Mouse (Mus musculus): ENCODE data around the gene Nectin4. TPM values are rescaled to one million over a fixed set of nuclear protein-coding genes. Genes with fewer than 3 reads are reported as not detected.

The Nectin4 gene
- polyA plus RNA-seq, 1 experiment: 0.06 TPM

DNA sequence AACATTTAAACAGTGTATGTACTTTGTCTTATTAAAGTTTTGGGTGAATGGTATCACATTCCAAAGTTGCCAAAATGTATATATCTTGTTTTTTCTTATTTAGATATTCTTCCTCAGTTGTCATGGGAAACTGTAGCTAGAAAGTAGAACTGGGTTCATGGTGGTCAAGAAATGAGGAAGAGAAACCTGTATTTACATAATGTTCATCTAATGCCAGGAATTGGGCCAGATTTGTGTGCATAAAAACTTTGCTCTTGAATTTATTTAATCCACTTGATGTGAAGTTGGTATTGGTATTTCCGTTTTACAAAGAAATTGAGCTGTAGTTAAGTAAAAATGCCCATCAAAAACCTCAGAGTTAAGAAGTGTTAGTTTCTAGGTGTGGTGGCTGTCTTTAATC, 40.3 kb downstream of the Nectin4 start:
- TF ChIP-seq MYOG (IDR thresholded peaks at IDR 0.05; ENCODE audit: control insufficient read depth, extremely low read depth, insufficient read length): no peak
- TF ChIP-seq FOSL1 (IDR thresholded peaks at IDR 0.05; ENCODE audit: insufficient read depth, low read length, poor library complexity, severe bottlenecking): no peak
- TF ChIP-seq MAX (IDR thresholded peaks at IDR 0.05): no peak
- TF ChIP-seq MYOD1 (IDR thresholded peaks at IDR 0.05; ENCODE audit: control insufficient read depth, insufficient read length, low read depth): no peak
- TF ChIP-seq USF1 (IDR thresholded peaks at IDR 0.05; ENCODE audit: low read depth): no peak
- no peak for TF ChIP-seq CEBPB (IDR thresholded peaks at IDR 0.05; ENCODE audit: low read depth)
- TF ChIP-seq CTCF (IDR thresholded peaks at IDR 0.05; ENCODE audit: control insufficient read depth, insufficient read depth, insufficient read length): no peak
- peaks cover 40% of the 10 kb centered on the region for H3K79me2 ChIP-seq (ENCODE audit: control insufficient read depth, insufficient read depth)
- H3K27me3 ChIP-seq (ENCODE audit: control insufficient read depth, insufficient read depth, insufficient read length): peaks cover 7% of the 10 kb centered on the region
- H3K36me3 ChIP-seq (ENCODE audit: control insufficient read depth, insufficient read depth): peaks cover 1% of the 10 kb centered on the region
- no peak overlapping the region for H3ac ChIP-seq (ENCODE audit: control insufficient read depth, insufficient read length, low read depth)
- no peak overlapping the region for H3K4me3 ChIP-seq (ENCODE audit: insufficient read depth, poor library complexity, severe bottlenecking)
- H3K79me3 ChIP-seq (ENCODE audit: low read depth): peaks cover 30% of the 10 kb centered on the region

DNA sequence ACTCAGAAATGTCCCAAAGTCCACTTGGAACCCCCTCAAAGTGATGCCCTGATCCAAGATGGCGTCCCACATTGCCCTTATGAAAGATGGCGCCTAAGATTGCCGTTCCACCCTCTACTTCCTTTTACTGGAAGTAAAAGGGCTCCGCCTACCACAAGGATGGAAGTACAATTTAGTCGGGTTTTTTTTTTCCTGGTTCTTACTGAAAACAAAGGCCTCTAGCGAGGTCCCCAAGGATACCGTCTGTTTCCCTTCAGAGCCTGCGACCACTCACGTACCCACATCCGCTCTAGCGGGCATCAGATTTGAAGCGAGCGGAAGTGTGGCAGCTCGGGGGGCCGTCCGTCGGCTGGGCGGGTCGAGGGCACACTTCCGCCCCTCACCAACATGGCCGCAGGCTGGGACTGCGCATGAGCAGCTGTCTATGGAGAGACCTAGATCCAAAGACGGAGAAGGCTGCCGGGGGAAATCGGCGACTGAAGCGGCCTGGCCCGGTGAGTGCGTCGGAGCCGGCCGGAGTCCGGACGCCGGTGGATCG, 41.1 kb downstream of the Nectin4 start, which contains the start of gene Usf1:
Usf1 (plus strand) TSS at position 367 of the 538 bp plus-strand sequence.
- peak within 1 kb of the TSS; percentile 76 for H3K4me3 ChIP-seq (ENCODE audit: insufficient read depth, poor library complexity, severe bottlenecking)
- H3K36me3 ChIP-seq (ENCODE audit: control insufficient read depth, insufficient read depth): peaks cover 6% of the 10 kb centered on the region
- peaks cover 7% of the 10 kb centered on the region for H3K27me3 ChIP-seq (ENCODE audit: control insufficient read depth, insufficient read depth, insufficient read length)
- H3ac ChIP-seq (ENCODE audit: control insufficient read depth, insufficient read length, low read depth): peak within 1 kb of the TSS; percentile 74
- H3K79me3 ChIP-seq (ENCODE audit: low read depth): peaks cover 30% of the 10 kb centered on the region
- TF ChIP-seq MAX (IDR thresholded peaks at IDR 0.05) (no peak), CEBPB (IDR thresholded peaks at IDR 0.05; ENCODE audit: low read depth) (no peak), MYOD1 (IDR thresholded peaks at IDR 0.05; ENCODE audit: control insufficient read depth, insufficient read length, low read depth) (no peak), USF1 (IDR thresholded peaks at IDR 0.05; ENCODE audit: low read depth) (no peak), FOSL1 (IDR thresholded peaks at IDR 0.05; ENCODE audit: insufficient read depth, low read length, poor library complexity, severe bottlenecking) (no peak), CTCF (IDR thresholded peaks at IDR 0.05; ENCODE audit: control insufficient read depth, insufficient read depth, insufficient read length) (no peak), MYOG (IDR thresholded peaks at IDR 0.05; ENCODE audit: control insufficient read depth, extremely low read depth, insufficient read length) (no peak)
- H3K79me2 ChIP-seq (ENCODE audit: control insufficient read depth, insufficient read depth): peaks cover 42% of the 10 kb centered on the region

DNA sequence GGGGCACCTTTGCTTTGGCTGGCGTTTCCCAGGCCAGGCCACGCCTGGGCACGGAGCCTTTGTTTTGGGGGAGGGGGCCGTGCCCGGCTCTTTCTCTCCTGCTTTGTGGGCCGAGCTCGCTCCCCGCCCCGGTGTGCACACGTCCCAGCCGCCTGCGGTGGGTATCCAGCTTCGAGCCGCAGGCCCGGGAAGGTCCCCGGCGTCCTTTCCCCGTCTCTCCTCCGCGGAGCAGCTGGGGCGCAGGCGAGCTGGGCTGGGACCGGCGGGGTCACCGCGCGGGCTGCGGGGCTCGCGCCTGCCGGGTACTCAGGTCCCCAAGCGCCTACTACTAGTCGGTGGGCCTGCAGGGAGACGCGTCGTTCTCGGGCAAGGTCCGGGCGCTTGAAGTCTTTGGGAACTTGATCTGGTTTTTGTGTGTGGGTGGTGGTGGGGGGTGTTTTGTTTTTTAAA, 41.6 kb downstream of the Nectin4 start:
- Histone ChIP-seq H3K79me3 (ENCODE audit: low read depth) (peaks cover 30% of the 10 kb centered on the region), H3K79me2 (ENCODE audit: control insufficient read depth, insufficient read depth) (peaks cover 42% of the 10 kb centered on the region), H3K27me3 (ENCODE audit: control insufficient read depth, insufficient read depth, insufficient read length) (peaks cover 7% of the 10 kb centered on the region), H3K4me3 (ENCODE audit: insufficient read depth, poor library complexity, severe bottlenecking) (peak overlapping the region; percentile 76), H3ac (ENCODE audit: control insufficient read depth, insufficient read length, low read depth) (peak overlapping the region; percentile 74), H3K36me3 (ENCODE audit: control insufficient read depth, insufficient read depth) (peaks cover 6% of the 10 kb centered on the region)
- TF ChIP-seq MYOG (IDR thresholded peaks at IDR 0.05; ENCODE audit: control insufficient read depth, extremely low read depth, insufficient read length) (no peak), CTCF (IDR thresholded peaks at IDR 0.05; ENCODE audit: control insufficient read depth, insufficient read depth, insufficient read length) (no peak), MYOD1 (IDR thresholded peaks at IDR 0.05; ENCODE audit: control insufficient read depth, insufficient read length, low read depth) (no peak), FOSL1 (IDR thresholded peaks at IDR 0.05; ENCODE audit: insufficient read depth, low read length, poor library complexity, severe bottlenecking) (no peak), MAX (IDR thresholded peaks at IDR 0.05) (no peak), USF1 (IDR thresholded peaks at IDR 0.05; ENCODE audit: low read depth) (no peak), CEBPB (IDR thresholded peaks at IDR 0.05; ENCODE audit: low read depth) (no peak)

DNA sequence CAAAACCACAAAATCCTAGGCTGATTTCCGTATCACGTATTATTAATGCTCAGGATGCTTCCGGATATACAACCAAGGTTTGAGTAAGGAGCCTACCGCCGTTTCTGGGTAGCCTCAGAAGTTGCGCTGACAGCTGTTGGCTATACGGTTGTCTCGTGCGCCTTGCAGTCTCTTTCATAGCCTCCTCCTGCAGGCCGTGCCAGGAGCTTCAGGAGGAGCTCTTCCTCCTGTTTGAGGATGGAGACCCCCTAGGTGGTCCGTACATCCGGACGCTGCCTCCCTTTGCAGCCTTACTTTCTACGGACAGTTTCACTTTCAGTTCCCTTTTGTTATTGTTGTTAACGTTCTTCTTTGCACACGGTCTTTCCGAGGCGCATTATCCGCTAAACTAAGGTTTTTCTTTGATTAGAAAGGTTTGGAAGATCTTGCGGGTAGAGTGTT, 42.1 kb downstream of the Nectin4 start:
- Histone ChIP-seq H3K79me3 (ENCODE audit: low read depth) (peaks cover 30% of the 10 kb centered on the region), H3K27me3 (ENCODE audit: control insufficient read depth, insufficient read depth, insufficient read length) (peaks cover 7% of the 10 kb centered on the region), H3K36me3 (ENCODE audit: control insufficient read depth, insufficient read depth) (peaks cover 6% of the 10 kb centered on the region), H3K4me3 (ENCODE audit: insufficient read depth, poor library complexity, severe bottlenecking) (peak overlapping the region; percentile 76), H3K79me2 (ENCODE audit: control insufficient read depth, insufficient read depth) (peaks cover 42% of the 10 kb centered on the region), H3ac (ENCODE audit: control insufficient read depth, insufficient read length, low read depth) (peak overlapping the region; percentile 74)
- TF ChIP-seq USF1 (IDR thresholded peaks at IDR 0.05; ENCODE audit: low read depth): no peak
- no peak for TF ChIP-seq CTCF (IDR thresholded peaks at IDR 0.05; ENCODE audit: control insufficient read depth, insufficient read depth, insufficient read length)

DNA sequence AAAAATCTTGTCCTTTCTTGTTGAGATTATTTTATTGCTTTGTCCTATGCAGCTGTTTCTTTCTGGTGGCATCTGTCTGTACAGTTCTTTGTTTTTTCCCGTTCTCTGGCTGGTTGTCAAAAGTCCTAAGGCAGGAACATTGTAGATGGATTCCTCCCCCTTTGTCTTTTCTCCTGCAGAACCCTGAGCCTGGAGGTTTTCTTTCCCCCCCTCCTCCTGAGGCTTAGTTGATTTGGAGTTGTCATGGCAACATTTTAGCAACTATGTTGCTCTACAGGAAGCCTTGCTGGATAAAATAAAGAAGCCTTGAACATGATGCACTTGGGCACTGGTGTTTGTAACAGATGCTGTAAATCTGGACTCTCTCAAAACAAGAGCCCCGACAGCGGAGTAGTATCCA, 42.5 kb downstream of the Nectin4 start:
- TF ChIP-seq CEBPB (IDR thresholded peaks at IDR 0.05; ENCODE audit: low read depth): no peak
- no peak for TF ChIP-seq MYOD1 (IDR thresholded peaks at IDR 0.05; ENCODE audit: control insufficient read depth, insufficient read length, low read depth)
- no peak for TF ChIP-seq MAX (IDR thresholded peaks at IDR 0.05)
- TF ChIP-seq USF1 (IDR thresholded peaks at IDR 0.05; ENCODE audit: low read depth): no peak
- no peak for TF ChIP-seq CTCF (IDR thresholded peaks at IDR 0.05; ENCODE audit: control insufficient read depth, insufficient read depth, insufficient read length)
- no peak for TF ChIP-seq MYOG (IDR thresholded peaks at IDR 0.05; ENCODE audit: control insufficient read depth, extremely low read depth, insufficient read length)
- no peak for TF ChIP-seq FOSL1 (IDR thresholded peaks at IDR 0.05; ENCODE audit: insufficient read depth, low read length, poor library complexity, severe bottlenecking)
- peaks cover 42% of the 10 kb centered on the region for H3K79me2 ChIP-seq (ENCODE audit: control insufficient read depth, insufficient read depth)

DNA sequence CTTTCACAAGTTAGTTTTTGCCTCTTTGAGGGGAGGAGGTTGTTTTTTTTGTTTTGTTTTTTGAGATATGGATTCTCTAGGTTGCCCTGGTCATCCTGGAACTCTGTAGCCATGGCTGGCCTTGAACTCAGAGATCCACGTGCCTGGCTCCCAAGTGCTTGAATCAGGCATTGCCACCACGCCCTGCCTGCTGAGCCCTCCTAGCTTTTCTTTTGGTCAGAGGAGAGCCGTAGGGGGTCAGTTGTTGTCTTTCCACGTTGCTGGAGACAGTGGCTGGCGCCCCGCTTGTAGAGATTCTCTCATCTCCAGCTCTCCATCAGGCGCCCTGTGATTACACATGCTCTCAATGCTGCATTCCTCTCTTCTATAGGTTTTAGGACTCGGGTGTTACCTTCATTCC, 43.7 kb downstream of the Nectin4 start:
- H3K36me3 ChIP-seq (ENCODE audit: control insufficient read depth, insufficient read depth): peaks cover 18% of the 10 kb centered on the region

More for the DNA sequence above, 42.5 kb downstream of the Nectin4 start:
- peak overlapping the region; percentile 76 for H3K4me3 ChIP-seq (ENCODE audit: insufficient read depth, poor library complexity, severe bottlenecking)
- no peak overlapping the region for H3ac ChIP-seq (ENCODE audit: control insufficient read depth, insufficient read length, low read depth)
- H3K79me3 ChIP-seq (ENCODE audit: low read depth): peaks cover 30% of the 10 kb centered on the region
- H3K36me3 ChIP-seq (ENCODE audit: control insufficient read depth, insufficient read depth): peaks cover 10% of the 10 kb centered on the region
- peaks cover 7% of the 10 kb centered on the region for H3K27me3 ChIP-seq (ENCODE audit: control insufficient read depth, insufficient read depth, insufficient read length)

More for the DNA sequence above, 43.7 kb downstream of the Nectin4 start:
- H3K79me2 ChIP-seq (ENCODE audit: control insufficient read depth, insufficient read depth): peaks cover 42% of the 10 kb centered on the region
- H3K4me3 ChIP-seq (ENCODE audit: insufficient read depth, poor library complexity, severe bottlenecking): no peak overlapping the region
- peaks cover 30% of the 10 kb centered on the region for H3K79me3 ChIP-seq (ENCODE audit: low read depth)
- H3K27me3 ChIP-seq (ENCODE audit: control insufficient read depth, insufficient read depth, insufficient read length): peaks cover 4% of the 10 kb centered on the region
- TF ChIP-seq MYOD1 (IDR thresholded peaks at IDR 0.05; ENCODE audit: control insufficient read depth, insufficient read length, low read depth): no peak
- no peak for TF ChIP-seq CEBPB (IDR thresholded peaks at IDR 0.05; ENCODE audit: low read depth)
- TF ChIP-seq MYOG (IDR thresholded peaks at IDR 0.05; ENCODE audit: control insufficient read depth, extremely low read depth, insufficient read length): no peak
- TF ChIP-seq FOSL1 (IDR thresholded peaks at IDR 0.05; ENCODE audit: insufficient read depth, low read length, poor library complexity, severe bottlenecking): no peak
- no peak for TF ChIP-seq CTCF (IDR thresholded peaks at IDR 0.05; ENCODE audit: control insufficient read depth, insufficient read depth, insufficient read length)
- TF ChIP-seq MAX (IDR thresholded peaks at IDR 0.05): no peak
- no peak for TF ChIP-seq USF1 (IDR thresholded peaks at IDR 0.05; ENCODE audit: low read depth)
- no peak overlapping the region for H3ac ChIP-seq (ENCODE audit: control insufficient read depth, insufficient read length, low read depth)

Measured in C2C12 (cell line).